Comparison of ENCODE assay signal across 9 mouse cellular contexts in the genomic region with DNA sequence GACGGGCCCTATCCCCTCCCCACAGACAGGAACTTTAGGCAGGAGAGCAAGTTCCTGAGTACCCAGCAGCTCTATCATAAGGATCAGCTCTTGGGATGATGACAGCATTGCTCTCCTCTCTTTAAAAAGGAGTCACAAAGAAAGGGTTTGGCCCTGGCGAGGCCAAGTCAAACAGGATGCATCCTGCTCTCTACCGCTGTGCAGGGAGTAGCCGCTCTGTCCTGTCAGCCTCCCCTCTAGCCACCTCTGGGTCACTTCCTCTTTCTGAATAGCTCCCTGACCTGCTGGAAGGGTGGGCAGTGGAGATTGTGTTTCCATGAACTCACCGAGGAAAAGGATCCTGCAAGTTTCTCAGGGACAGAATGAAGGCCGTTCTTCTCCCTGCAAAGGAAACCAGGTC.
DNase-seq lines count a peak whose midpoint lies in the region; ATAC-seq and TF ChIP-seq lines count a peak whose summit lies in the region.
"Had no signal": no experiment of that assay in that cellular context is flagged by ENCODE, and none has a peak within 500 bp of the region (broad histone marks: within the 10 kb centered on the region; RNA-seq: fewer than 3 reads in every experiment).

No protein-coding gene starts in this region.

- H3K36me3 ChIP-seq in heart, embryonic 13.5 days, result no peaks in the 10 kb centered on the region
- no peaks in the 10 kb centered on the region for H3K36me3 ChIP-seq in limb, embryonic 10.5 days
- H3K36me3 ChIP-seq in forebrain, postnatal 0 days (ENCODE audit: insufficient read depth), result no peaks in the 10 kb centered on the region

- H3K4me3 ChIP-seq in heart, embryonic 13.5 days, result no peak overlapping the region
- no peak overlapping the region for H3K4me3 ChIP-seq in limb, embryonic 10.5 days
- H3K4me3 ChIP-seq in forebrain, postnatal 0 days (ENCODE audit: low read depth, low read length), result no peak overlapping the region

- peaks cover 14% of the 10 kb centered on the region; the same call in 1 of the 2 replicates for H3K27me3 ChIP-seq in heart, embryonic 13.5 days (replicated peaks)
- peaks cover 9% of the 10 kb centered on the region; the same call in 1 of the 2 replicates for H3K27me3 ChIP-seq in limb, embryonic 10.5 days (ENCODE audit: low read depth, poor library complexity, severe bottlenecking)
- H3K27me3 ChIP-seq in forebrain, postnatal 0 days (ENCODE audit: insufficient read depth, low read length), result no peaks in the 10 kb centered on the region

- H3K27ac ChIP-seq in heart, embryonic 13.5 days (replicated peaks), result peak overlapping the region; percentile 88
- peak overlapping the region; percentile 61 for H3K27ac ChIP-seq in limb, embryonic 10.5 days
- H3K27ac ChIP-seq in forebrain, postnatal 0 days (ENCODE audit: low read depth, low read length), result no peak overlapping the region

- peak overlapping the region; percentile 30; the same call in 1 of the 2 replicates for H3K9ac ChIP-seq in heart, embryonic 13.5 days
- no peak overlapping the region for H3K9ac ChIP-seq in forebrain, postnatal 0 days

- peak; percentile 41 for DNase-seq in adrenal gland, adult 2 months
- DNase-seq in adrenal gland, postnatal 4 days (ENCODE audit: low spot score in 2 of 2), result no peak
- DNase-seq in 416B (ENCODE audit: low read depth), result peak; percentile 69
- DNase-seq in limb, embryonic 10.5 days (ENCODE audit: low spot score), result no peak
- no peak for DNase-seq in T-cell, adult 2 months (ENCODE audit: low spot score)
- DNase-seq in ovary, postnatal 36 days (ENCODE audit: low spot score), result no peak
- no peak for DNase-seq in forebrain, postnatal 0 days
- DNase-seq: cerebellum, adult 8-10 months had no signal

- peak; percentile 70 for ATAC-seq in heart, embryonic 13.5 days (ENCODE audit: extremely low read depth, insufficient number of reproducible peaks, low FRiP score, low TSS enrichment)
- ATAC-seq in forebrain, postnatal 0 days, result no peak

- TF ChIP-seq CTCF in forebrain, postnatal 0 days (IDR thresholded peaks at IDR 0.05; ENCODE audit: low read depth), result no peak

- WGBS in heart, embryonic 13.5 days, result 45% methylated on average over 6 of the region's 6 CpGs
- 60% methylated on average over 6 of the region's 6 CpGs for WGBS in limb, embryonic 10.5 days
- 78% methylated on average over 6 of the region's 6 CpGs for whole genome bisulfite sequencing in forebrain, postnatal 0 days

- H3K4me1 ChIP-seq in heart, embryonic 13.5 days, result peaks cover 66% of the 10 kb centered on the region
- H3K4me1 ChIP-seq in limb, embryonic 10.5 days, result peaks cover 36% of the 10 kb centered on the region
- peaks cover 8% of the 10 kb centered on the region; the same call in 1 of the 2 replicates for H3K4me1 ChIP-seq in forebrain, postnatal 0 days (ENCODE audit: insufficient read depth)

- peaks cover 13% of the 10 kb centered on the region for H3K9me3 ChIP-seq in heart, embryonic 13.5 days
- H3K9me3 ChIP-seq in limb, embryonic 10.5 days (replicated peaks), result no peaks in the 10 kb centered on the region
- no peaks in the 10 kb centered on the region for H3K9me3 ChIP-seq in forebrain, postnatal 0 days (ENCODE audit: low read length)

- 0 out of 2 replicates have a peak overlapping the region, but pooled peaks have one; percentile 22 for H3K4me2 ChIP-seq in heart, embryonic 13.5 days
- no peak overlapping the region for H3K4me2 ChIP-seq in forebrain, postnatal 0 days (ENCODE audit: low read depth)

Comparison
In these comparisons a context has a peak if more than half of its experiments do, and no peak if none do; other contexts are left out.
1. DNase-seq: peak in adrenal gland, adult 2 months (single experiment) and 416B (single experiment); none in adrenal gland, postnatal 4 days (0 of 2), limb, embryonic 10.5 days (single experiment), T-cell, adult 2 months (single experiment), ovary, postnatal 36 days (single experiment) and forebrain, postnatal 0 days (single experiment).